Mouse (Mus musculus) lung, postnatal 0 days (tissue): ENCODE data around the gene Gm8020. TPM values are rescaled to one million over a fixed set of nuclear protein-coding genes. Genes with fewer than 3 reads are reported as not detected.
"Not testable (repeated sequence)": the region's sequence is repeated elsewhere in the genome, so short reads cannot be mapped to it uniquely, and the experiment has no call there.

Experiments used
- ATAC-seq: fragments of 200-750 bp; cut with Nextera tagmentation; 2 replicates; pipeline ENCODE4 v1.8.0; 2017; ENCODE audit warnings: moderate library complexity
- DNase-seq: peaks from one replicate; pipeline ENCODE4 v3.0.0-alpha.2; 2016; ENCODE audit warnings: low spot score
- H3K27ac ChIP-seq: fragments of 300-500 bp; sonication (generic); 2 replicates; pipeline ENCODE4 v1.5.1; 2014; ENCODE audit warnings: antibody characterized with exemption, mild to moderate bottlenecking, low read length, mixed read lengths
- H3K27me3 ChIP-seq: fragments of 300-500 bp; sonication (generic); replicated peaks from 2 replicates; pipeline ENCODE4 v1.6.1; 2014; ENCODE audit warnings: low read length, mixed read lengths; ENCODE audit not compliant: insufficient read depth
- H3K36me3 ChIP-seq: fragments of 300-500 bp; sonication (generic); 2 replicates; pipeline ENCODE4 v1.6.1; 2014; ENCODE audit warnings: low read length, mixed read lengths; ENCODE audit not compliant: insufficient read depth
- H3K4me1 ChIP-seq: fragments of 300-500 bp; sonication (generic); 2 replicates; pipeline ENCODE4 v1.6.1; 2014; ENCODE audit warnings: antibody characterized with exemption, low read depth, low read length, mixed read lengths; ENCODE audit not compliant: insufficient read depth
- H3K4me2 ChIP-seq: fragments of 300-500 bp; sonication (generic); replicated peaks from 2 replicates; pipeline ENCODE4 v1.6.1; 2014; ENCODE audit warnings: low read depth, mild to moderate bottlenecking, low read length, moderate library complexity, mixed read lengths
- H3K4me3 ChIP-seq: fragments of 300-500 bp; sonication (generic); 2 replicates; pipeline ENCODE4 v1.5.1; 2014; ENCODE audit warnings: low read depth, low read length
- H3K9ac ChIP-seq: fragments of 300-500 bp; sonication (generic); replicated peaks from 2 replicates; pipeline ENCODE4 v1.6.1; 2014; ENCODE audit warnings: low read depth, mild to moderate bottlenecking
- H3K9me3 ChIP-seq: fragments of 300-500 bp; sonication (generic); 2 replicates; pipeline ENCODE4 v1.6.1; 2016; ENCODE audit warnings: low read length, mixed read lengths
- WGBS: fragments of 180-500 bp; shearing (Covaris S2); extraction: QIAGEN DNeasy Blood & Tissue Kit; methylation state at CpG from one replicate; pipeline ENCODE4 v1.1.7; 2014; 5-methylcytosine and 5-hydroxymethylcytosine counted together
- polyA plus RNA-seq: library from polyadenylated mRNA; unstranded; fragments of >200 nt; fragmentation: Nextera tagmentation; extraction: Ambion mirVana; gene quantifications from 2 replicates; pipeline ENCODE4 v1.2.1, GENCODE M21; 2015

Gm8020 gene
- polyA plus RNA-seq: not detected in 2 replicates

DNA sequence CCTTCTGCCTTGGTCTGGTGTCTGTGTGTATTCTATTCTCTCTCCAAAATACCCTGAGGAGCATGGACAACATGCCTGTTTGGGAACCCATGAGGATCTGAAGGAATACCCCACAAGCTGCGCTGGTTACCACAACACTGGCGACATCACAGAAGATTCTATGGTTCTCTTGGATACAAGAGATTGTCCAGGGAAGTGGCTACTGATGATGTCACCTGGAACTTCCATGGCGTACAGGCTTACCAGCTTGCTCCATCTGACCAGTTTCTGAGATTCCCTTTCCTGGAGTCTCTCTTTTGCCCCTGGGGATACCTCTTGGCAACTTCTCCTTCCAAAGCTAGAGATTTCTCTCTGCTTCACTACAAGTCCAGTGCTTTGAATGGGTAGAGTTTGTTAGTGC is at the start of gene Gm8020:
Gene Gm8020 (minus strand): TSS at position 101 of the 400 bp plus-strand sequence.
- 89% methylated on average over 1 of the region's 3 CpGs for WGBS
- not testable (repeated sequence) for H3K27ac ChIP-seq, H3K9ac ChIP-seq, H3K4me3 ChIP-seq, H3K36me3 ChIP-seq, DNase-seq, H3K4me1 ChIP-seq, H3K27me3 ChIP-seq, H3K9me3 ChIP-seq, H3K4me2 ChIP-seq, ATAC-seq

DNA sequence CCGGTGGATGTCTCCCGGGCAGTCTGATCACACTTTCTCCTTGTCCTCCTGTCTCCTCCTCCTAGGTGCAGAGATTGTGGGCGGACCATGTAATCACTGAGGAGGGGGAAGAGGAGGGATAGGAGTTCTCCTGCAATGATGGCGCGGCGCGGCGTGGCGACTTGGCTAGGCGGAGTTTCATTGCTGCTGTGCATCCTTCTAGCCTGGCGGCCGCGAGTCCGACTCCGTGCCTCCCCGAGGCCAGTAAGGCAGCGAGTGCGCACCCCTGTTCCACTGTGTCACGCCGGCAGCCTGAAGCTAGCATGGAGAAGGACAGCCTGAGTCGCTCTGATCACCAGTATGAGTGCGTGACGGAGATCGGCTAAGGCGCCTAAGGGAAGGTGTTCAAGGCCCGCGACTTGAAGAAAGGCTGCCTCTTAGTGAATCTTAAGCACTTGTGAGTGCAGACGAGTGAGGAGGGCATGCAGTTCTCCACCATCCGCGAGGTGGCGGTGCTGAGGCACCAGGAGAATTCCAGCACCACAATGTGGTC is 41.1 kb upstream of the Gm8020 start:
- not testable (repeated sequence) for H3K4me3 ChIP-seq, H3K27ac ChIP-seq, H3K4me1 ChIP-seq, H3K9ac ChIP-seq, ATAC-seq, H3K4me2 ChIP-seq, H3K27me3 ChIP-seq, H3K9me3 ChIP-seq, H3K36me3 ChIP-seq, DNase-seq
- WGBS: 13% methylated on average over 21 of the region's 31 CpGs

DNA sequence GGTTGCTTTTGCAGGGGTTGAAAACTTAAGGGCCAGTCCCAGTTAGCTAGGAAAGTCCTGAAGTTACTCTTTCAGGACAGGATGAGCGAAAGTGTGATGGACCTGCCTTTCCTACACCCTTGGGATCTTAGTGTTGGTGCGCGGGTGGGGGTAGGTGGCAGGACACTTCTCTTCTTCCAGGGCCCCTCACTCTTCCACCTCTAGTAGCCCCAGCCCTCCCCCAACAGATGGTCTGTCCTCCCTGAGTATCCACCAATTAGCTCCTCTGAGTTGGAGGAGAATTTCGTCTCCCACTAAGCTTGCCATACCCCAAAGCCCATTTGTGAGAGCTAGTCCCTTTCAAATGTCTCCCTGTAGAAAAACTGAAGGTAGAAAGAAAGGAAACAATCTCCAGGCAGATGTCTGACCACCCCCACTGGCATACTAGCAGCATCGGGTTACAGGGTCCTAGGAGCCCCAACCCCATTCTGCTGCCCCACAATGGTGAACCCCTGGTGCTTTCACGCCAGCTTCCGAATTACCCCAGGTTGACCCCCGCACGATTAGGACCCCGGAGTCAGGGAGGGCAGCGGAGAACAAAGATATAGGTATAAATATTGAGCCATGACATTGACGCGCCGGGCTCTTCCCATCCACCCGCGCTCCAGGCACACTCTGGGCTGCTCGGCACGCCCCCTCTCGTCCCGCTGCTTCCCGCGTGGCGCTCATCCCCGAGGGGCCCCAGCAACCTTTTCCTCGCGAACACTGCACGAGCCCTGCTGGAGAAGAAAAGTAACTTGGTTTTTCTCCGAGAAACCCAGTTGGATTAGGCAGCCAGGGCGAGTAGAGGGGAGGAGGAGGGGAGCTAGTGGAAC is 40.4 kb upstream of the Gm8020 start:
- H3K36me3 ChIP-seq, ATAC-seq, H3K27ac ChIP-seq, DNase-seq, H3K9me3 ChIP-seq, H3K27me3 ChIP-seq, H3K4me1 ChIP-seq, H3K9ac ChIP-seq, H3K4me2 ChIP-seq, H3K4me3 ChIP-seq: not testable (repeated sequence)
- WGBS: 22% methylated on average over 18 of the region's 29 CpGs

DNA sequence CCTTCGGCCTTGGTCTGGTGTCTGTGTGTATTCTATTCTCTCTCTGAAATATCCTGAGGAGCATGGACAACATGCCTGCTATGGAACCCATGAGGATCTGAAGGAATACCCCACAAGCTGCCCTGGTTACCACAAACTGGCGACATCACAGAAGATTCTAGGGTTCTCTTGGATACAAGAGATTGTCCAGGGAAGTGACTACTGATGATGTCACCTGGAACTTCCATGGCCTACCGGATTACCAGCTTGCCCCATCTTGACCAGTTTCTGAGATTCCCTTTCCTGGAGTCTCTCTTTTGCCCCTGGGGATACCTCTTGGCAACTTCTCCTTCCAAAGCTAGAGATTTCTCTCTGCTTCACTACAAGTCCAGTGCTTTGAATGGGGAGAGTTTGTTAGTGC is 22.0 kb upstream of the Gm8020 start, which contains the start of gene Gm8024:
Gene Gm8024 (minus strand): TSS at position 101 of the 400 bp plus-strand sequence.
- not testable (repeated sequence) for H3K4me1 ChIP-seq, H3K27me3 ChIP-seq, H3K9ac ChIP-seq, DNase-seq, H3K27ac ChIP-seq, H3K9me3 ChIP-seq, H3K4me2 ChIP-seq, H3K4me3 ChIP-seq, ATAC-seq, H3K36me3 ChIP-seq
- 100% methylated on average over 1 of the region's 3 CpGs for WGBS

DNA sequence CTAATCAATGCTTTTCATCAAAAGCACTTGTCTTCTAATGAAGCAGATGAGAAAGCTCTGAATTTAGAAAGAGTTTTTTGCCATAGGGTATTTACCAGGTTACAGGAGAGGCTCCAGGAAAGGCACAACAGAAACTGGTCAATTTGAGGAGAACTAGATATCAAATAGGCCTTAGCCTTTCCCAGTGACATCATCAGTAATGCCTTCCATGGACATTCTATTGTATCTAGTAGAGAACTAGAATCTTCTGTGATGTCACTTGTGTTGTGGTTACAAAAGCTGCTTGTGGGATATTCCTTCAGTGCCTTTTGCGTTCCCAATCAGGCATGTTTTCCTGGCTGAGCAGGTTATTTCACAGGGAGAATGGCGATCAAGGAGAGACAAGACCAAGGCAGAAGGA is 38.6 kb downstream of the Gm8020 start, which contains the start of gene Gm8011:
Gene Gm8011 (plus strand): TSS at position 301 of the 400 bp plus-strand sequence.
- not testable (repeated sequence) for H3K27ac ChIP-seq, ATAC-seq, H3K4me1 ChIP-seq, H3K4me2 ChIP-seq, H3K9me3 ChIP-seq, H3K36me3 ChIP-seq, H3K9ac ChIP-seq, H3K27me3 ChIP-seq, DNase-seq, H3K4me3 ChIP-seq
- 55% methylated on average over 2 of the region's 2 CpGs for WGBS

Other genes with a start within 250 kb of the Gm8020 start
- not detected in 2 replicates for gene Gm17026, start 242.3 kb downstream of the Gm8020 start, polyA plus RNA-seq
- not detected in 2 replicates for gene Gm9611, start 205.0 kb downstream of the Gm8020 start, polyA plus RNA-seq
- gene Gm7995, start 192.1 kb downstream of the Gm8020 start, polyA plus RNA-seq: not detected in 2 replicates
- gene Gm8005, start 62.7 kb downstream of the Gm8020 start, polyA plus RNA-seq: not detected in 2 replicates
- not detected in 2 replicates for gene Gm8011, start 38.5 kb downstream of the Gm8020 start, polyA plus RNA-seq
- gene Gm8024, start 21.9 kb upstream of the Gm8020 start, polyA plus RNA-seq: not detected in 2 replicates
- gene Gm17124, start 97.5 kb upstream of the Gm8020 start, polyA plus RNA-seq: not detected in 2 replicates
- gene Gm3633, start 139.6 kb upstream of the Gm8020 start, polyA plus RNA-seq: not detected in 2 replicates
- not detected in 2 replicates for gene Gm10378, start 153.6 kb upstream of the Gm8020 start, polyA plus RNA-seq